Mouse (Mus musculus): ENCODE results near the gene Ankrd13a. TPM values are rescaled to one million over a fixed set of nuclear protein-coding genes. Genes with fewer than 3 reads are reported as not detected.
A peak's percentile ranks its signal among the peaks of the same experiment; 100 is the strongest.

The Ankrd13a gene
- polyA plus RNA-seq, 2 experiments = 38.6 to 46.6 TPM

DNA sequence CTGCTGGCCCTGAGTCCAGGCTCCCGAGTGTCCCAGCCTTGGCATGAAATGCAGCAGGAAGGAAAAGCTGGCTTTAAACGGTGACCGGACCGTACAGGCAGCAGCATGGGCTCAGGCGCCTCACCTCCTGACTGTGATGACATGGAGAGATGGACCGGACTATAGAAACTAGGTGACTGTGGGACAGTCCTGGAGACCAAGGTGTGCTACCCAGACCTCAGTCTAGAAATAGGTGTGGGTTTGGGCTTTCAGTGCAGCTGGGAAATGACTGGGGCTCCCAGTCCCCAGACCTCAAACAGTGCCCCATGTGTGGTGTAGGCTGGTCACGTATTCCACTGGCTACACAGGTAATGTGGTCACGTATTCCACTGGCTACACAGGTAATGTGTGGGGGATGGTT, 32.2 kb downstream of the Ankrd13a start:
- Histone ChIP-seq H3K36me3 (replicated peaks; ENCODE audit: control insufficient read depth, insufficient read depth, low read depth) (peaks cover 24% of the 10 kb centered on the region), H3K27ac (peak overlapping the region; percentile 68), H3K4me2 (ENCODE audit: low read depth) (peak overlapping the region; percentile 60), H3K9me3 (ENCODE audit: control insufficient read depth, low read length) (no peaks in the 10 kb centered on the region), H3K27me3 (ENCODE audit: control insufficient read depth, insufficient read depth, low read length) (no peaks in the 10 kb centered on the region), H3K4me3 (ENCODE audit: insufficient read depth in 1 of 2, low read depth in 2 of 2, low read length in 2 of 2) (no peak overlapping the region), H3K4me1 (replicated peaks; ENCODE audit: control insufficient read depth in 2 of 2, insufficient read depth in 2 of 2, low read length in 1 of 2) (peaks cover 25 to 38% of the 10 kb centered on the region in 2 experiments), H3K9ac (replicated peaks) (no peak overlapping the region; the same call in 1 of the 2 replicates)
- no peak for DNase-seq (ENCODE audit: low read depth in 3 of 3, low spot score in 3 of 3)
- no peak for ATAC-seq (ENCODE audit: insufficient read depth)
- TF ChIP-seq EP300 (IDR thresholded peaks at IDR 0.05; ENCODE audit: low read depth) = no peak
- no peak for TF ChIP-seq CTCF (IDR thresholded peaks at IDR 0.05; ENCODE audit: low read depth)
- WGBS (ENCODE audit: insufficient replicate concordance) = 52% methylated on average over 8 of the region's 8 CpGs

DNA sequence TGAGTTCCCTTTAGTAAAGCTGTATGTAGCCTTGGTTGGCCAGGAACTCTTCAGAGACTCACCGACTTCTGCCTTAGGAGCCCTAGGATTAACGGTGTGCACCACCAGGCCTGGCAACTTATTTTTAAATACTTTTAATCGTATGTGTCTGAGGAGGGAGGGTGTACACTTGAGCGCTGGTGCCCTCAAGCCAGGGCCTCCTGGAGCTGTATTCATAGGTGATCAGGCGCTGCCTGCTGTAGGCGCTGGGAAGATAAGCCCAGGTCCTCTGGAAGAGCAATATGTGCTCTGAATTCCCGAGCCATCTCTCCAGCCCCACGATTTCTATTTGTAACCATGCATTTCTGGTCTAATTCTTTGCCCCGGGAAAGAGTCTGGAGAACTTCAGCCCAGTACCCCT, 32.6 kb downstream of the Ankrd13a start:
- no peaks in the 10 kb centered on the region for H3K27me3 ChIP-seq (ENCODE audit: control insufficient read depth, insufficient read depth, low read length)
- H3K4me2 ChIP-seq (ENCODE audit: low read depth) = peak overlapping the region; percentile 60
- no peak overlapping the region for H3K4me3 ChIP-seq (ENCODE audit: insufficient read depth in 1 of 2, low read depth in 2 of 2, low read length in 2 of 2)
- H3K36me3 ChIP-seq (replicated peaks; ENCODE audit: control insufficient read depth, insufficient read depth, low read depth) = peaks cover 20% of the 10 kb centered on the region
- ATAC-seq (ENCODE audit: insufficient read depth) (peak; percentile 67; the same call in 1 of the 2 replicates), DNase-seq (ENCODE audit: low read depth in 3 of 3, low spot score in 3 of 3) (no peak)
- peaks cover 26 to 39% of the 10 kb centered on the region in 2 experiments for H3K4me1 ChIP-seq (replicated peaks; ENCODE audit: control insufficient read depth in 2 of 2, insufficient read depth in 2 of 2, low read length in 1 of 2)
- H3K9ac ChIP-seq (replicated peaks) = peak overlapping the region; percentile 51
- WGBS (ENCODE audit: insufficient replicate concordance) = 16% methylated on average over 9 of the region's 9 CpGs
- H3K27ac ChIP-seq = peak overlapping the region; percentile 68
- no peaks in the 10 kb centered on the region for H3K9me3 ChIP-seq (ENCODE audit: control insufficient read depth, low read length)
- TF ChIP-seq EP300 (IDR thresholded peaks at IDR 0.05; ENCODE audit: low read depth) (no peak), CTCF (IDR thresholded peaks at IDR 0.05; ENCODE audit: low read depth) (no peak)

DNA sequence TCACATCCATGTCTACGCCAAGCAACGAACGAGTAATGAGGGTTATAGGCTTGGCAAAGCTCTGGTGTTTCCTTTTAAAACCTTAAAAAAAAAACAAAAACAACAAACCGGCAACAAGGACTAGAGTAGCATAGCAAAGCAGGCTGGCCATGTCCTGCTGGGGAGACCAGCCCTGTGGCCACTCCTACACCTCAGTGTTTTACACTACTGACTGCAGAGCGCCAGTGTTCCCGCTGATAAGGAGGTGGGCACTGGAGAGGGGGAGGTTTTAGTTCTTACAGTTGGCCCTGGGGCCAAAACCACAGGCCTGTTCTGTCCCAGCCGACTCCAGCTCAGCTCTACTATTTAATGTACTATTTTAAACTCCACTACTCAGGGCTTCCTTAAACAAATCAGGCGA, 33.0 kb downstream of the Ankrd13a start:
- H3K27me3 ChIP-seq (ENCODE audit: control insufficient read depth, insufficient read depth, low read length) = no peaks in the 10 kb centered on the region
- ATAC-seq (ENCODE audit: insufficient read depth) (peak; percentile 85), DNase-seq (ENCODE audit: low read depth in 3 of 3, low spot score in 3 of 3) (no peak)
- H3K27ac ChIP-seq = peak overlapping the region; percentile 68
- no peaks in the 10 kb centered on the region for H3K9me3 ChIP-seq (ENCODE audit: control insufficient read depth, low read length)
- H3K9ac ChIP-seq (replicated peaks) = peak overlapping the region; percentile 51
- no peak for TF ChIP-seq EP300 (IDR thresholded peaks at IDR 0.05; ENCODE audit: low read depth)
- TF ChIP-seq CTCF (IDR thresholded peaks at IDR 0.05; ENCODE audit: low read depth) = no peak
- H3K4me3 ChIP-seq (ENCODE audit: insufficient read depth in 1 of 2, low read depth in 2 of 2, low read length in 2 of 2) = no peak overlapping the region
- WGBS (ENCODE audit: insufficient replicate concordance) = 10% methylated on average over 8 of the region's 8 CpGs
- H3K36me3 ChIP-seq (replicated peaks; ENCODE audit: control insufficient read depth, insufficient read depth, low read depth) = peaks cover 16% of the 10 kb centered on the region
- H3K4me2 ChIP-seq (ENCODE audit: low read depth) = peak overlapping the region; percentile 60
- H3K4me1 ChIP-seq (replicated peaks; ENCODE audit: control insufficient read depth in 2 of 2, insufficient read depth in 2 of 2, low read length in 1 of 2) = peaks cover 29 to 43% of the 10 kb centered on the region in 2 experiments

DNA sequence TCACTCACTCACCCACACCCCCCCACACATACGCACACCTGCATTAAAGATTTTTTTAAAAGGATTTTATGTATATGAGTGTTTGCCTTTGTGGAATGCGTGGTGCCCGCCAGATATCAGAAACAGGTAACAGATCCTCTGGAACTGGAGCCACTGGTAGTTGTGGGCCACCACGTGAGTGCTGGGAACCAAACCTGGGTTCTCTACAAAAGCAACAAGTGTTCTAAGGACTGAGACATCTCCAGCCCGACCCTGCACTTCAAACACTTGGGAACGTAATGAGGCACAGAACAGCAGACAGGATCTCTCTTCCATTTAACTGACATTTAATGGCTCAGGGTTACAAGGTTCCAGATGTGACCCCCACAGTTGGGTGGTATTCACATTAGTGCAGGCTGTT, 33.4 kb downstream of the Ankrd13a start:
- TF ChIP-seq CTCF (IDR thresholded peaks at IDR 0.05; ENCODE audit: low read depth) (no peak), EP300 (IDR thresholded peaks at IDR 0.05; ENCODE audit: low read depth) (no peak)
- H3K4me3 ChIP-seq (ENCODE audit: insufficient read depth in 1 of 2, low read depth in 2 of 2, low read length in 2 of 2) = no peak overlapping the region
- H3K36me3 ChIP-seq (replicated peaks; ENCODE audit: control insufficient read depth, insufficient read depth, low read depth) = peaks cover 15% of the 10 kb centered on the region
- H3K27ac ChIP-seq = peak overlapping the region; percentile 68
- 20% methylated on average over 6 of the region's 6 CpGs for WGBS (ENCODE audit: insufficient replicate concordance)
- H3K9ac ChIP-seq (replicated peaks) = peak overlapping the region; percentile 51
- no peak for DNase-seq (ENCODE audit: low read depth in 3 of 3, low spot score in 3 of 3)
- H3K9me3 ChIP-seq (ENCODE audit: control insufficient read depth, low read length) = no peaks in the 10 kb centered on the region
- peak overlapping the region; percentile 60 for H3K4me2 ChIP-seq (ENCODE audit: low read depth)
- H3K27me3 ChIP-seq (ENCODE audit: control insufficient read depth, insufficient read depth, low read length) = no peaks in the 10 kb centered on the region
- peak; percentile 11; the same call in 1 of the 2 replicates for ATAC-seq (ENCODE audit: insufficient read depth)
- peaks cover 29 to 47% of the 10 kb centered on the region in 2 experiments for H3K4me1 ChIP-seq (replicated peaks; ENCODE audit: control insufficient read depth in 2 of 2, insufficient read depth in 2 of 2, low read length in 1 of 2)

DNA sequence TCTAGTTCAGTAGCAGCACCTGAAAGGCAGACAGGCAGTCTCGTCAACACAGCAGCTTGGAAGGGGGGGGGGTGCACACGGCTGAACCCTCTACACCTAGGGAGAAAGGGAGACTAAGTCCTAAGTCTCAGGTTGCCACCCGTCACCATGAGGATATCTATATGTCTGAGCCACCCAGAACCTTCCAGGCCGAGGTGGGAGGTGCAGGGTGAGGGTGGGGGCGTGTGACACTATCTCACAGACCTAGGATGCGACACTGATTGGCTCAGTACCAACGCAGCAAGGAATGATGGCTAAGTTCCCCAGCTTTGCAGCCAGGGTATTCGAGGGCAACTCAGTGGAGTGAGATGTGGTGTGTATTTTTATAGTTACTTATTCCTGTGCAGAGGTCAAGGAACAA, 33.9 kb downstream of the Ankrd13a start:
- ATAC-seq (ENCODE audit: insufficient read depth) (peak; percentile 54), DNase-seq (ENCODE audit: low read depth in 3 of 3, low spot score in 3 of 3) (no peak)
- H3K27ac ChIP-seq = no peak overlapping the region
- whole genome bisulfite sequencing (ENCODE audit: insufficient replicate concordance) = 21% methylated on average over 8 of the region's 8 CpGs
- TF ChIP-seq CTCF (IDR thresholded peaks at IDR 0.05; ENCODE audit: low read depth) (no peak), EP300 (IDR thresholded peaks at IDR 0.05; ENCODE audit: low read depth) (no peak)
- H3K27me3 ChIP-seq (ENCODE audit: control insufficient read depth, insufficient read depth, low read length) = no peaks in the 10 kb centered on the region
- H3K4me3 ChIP-seq (ENCODE audit: insufficient read depth in 1 of 2, low read depth in 2 of 2, low read length in 2 of 2) = no peak overlapping the region
- H3K36me3 ChIP-seq (replicated peaks; ENCODE audit: control insufficient read depth, insufficient read depth, low read depth) = peaks cover 12% of the 10 kb centered on the region
- H3K4me1 ChIP-seq (replicated peaks; ENCODE audit: control insufficient read depth in 2 of 2, insufficient read depth in 2 of 2, low read length in 1 of 2) = peaks cover 29 to 48% of the 10 kb centered on the region in 2 experiments
- H3K4me2 ChIP-seq (ENCODE audit: low read depth) = no peak overlapping the region
- no peak overlapping the region for H3K9ac ChIP-seq (replicated peaks)
- H3K9me3 ChIP-seq (ENCODE audit: control insufficient read depth, low read length) = no peaks in the 10 kb centered on the region
